Mouse (Mus musculus) heart, postnatal 0 days (tissue): ENCODE measurements around the gene Actl6b.

Source experiments
- CTCF ChIP-seq: IDR thresholded peaks from 2 replicates; pipeline ENCODE4 v1.5.1; 2016; ENCODE audit warnings: antibody characterized with exemption, control low read depth, low read depth
- EP300 ChIP-seq: IDR thresholded peaks from 2 replicates; pipeline ENCODE4 v1.6.1; 2016; ENCODE audit warnings: antibody characterized with exemption, low read depth

DNA sequence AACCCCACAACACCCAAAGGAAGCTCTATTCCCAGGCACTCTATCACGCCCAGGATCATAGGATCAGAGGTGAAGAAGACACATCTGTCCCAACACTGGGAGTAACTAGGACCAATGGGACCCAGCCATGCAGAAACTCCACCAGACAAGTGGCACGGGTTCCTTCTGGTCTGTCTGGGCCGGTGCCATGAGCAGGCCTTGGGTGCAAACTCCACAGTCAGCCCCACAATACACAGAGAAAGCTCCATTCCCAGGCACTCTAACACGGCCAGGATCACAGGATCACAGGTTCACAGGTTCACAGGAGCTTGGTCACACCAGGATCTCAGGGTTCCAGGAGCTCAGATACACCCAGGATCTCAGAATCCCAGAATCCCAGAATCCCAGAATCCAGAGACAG is 7.7 kb upstream of the Actl6b start:
- no peak for TF ChIP-seq CTCF
- TF ChIP-seq EP300, result no peak
